Mouse (Mus musculus) retina, embryonic 14.5 days (tissue): Measurements from ENCODE around the gene Tsc22d2.

Experiments used
- DNase-seq: peaks from one replicate; pipeline ENCODE4 v3.0.0-alpha.2; 2015; ENCODE audit warnings: low spot score

Tsc22d2 gene

GRCm38 (mm10) chr3:58515947-58516601 lies 101.6 kb downstream of the Tsc22d2 start:
- no peak for DNase-seq
